Mouse (Mus musculus) limb, embryonic 12.5 days (tissue): ENCODE results near the gene Qsox2. TPM values are rescaled to one million over a fixed set of nuclear protein-coding genes. Genes with fewer than 3 reads are reported as not detected.

Source experiments
- ATAC-seq: fragments of 200-750 bp; cut with Nextera tagmentation; 2 replicates; pipeline ENCODE4 v1.8.0; 2017; ENCODE audit warnings: low read depth, moderate TSS enrichment; ENCODE audit not compliant: insufficient number of reproducible peaks, insufficient read depth, low FRiP score, low TSS enrichment
- H3K27ac ChIP-seq: fragments of 300-500 bp; sonication (generic); 2 replicates; pipeline ENCODE4 v1.5.1; 2016; ENCODE audit warnings: mild to moderate bottlenecking, moderate library complexity
- H3K27me3 ChIP-seq: fragments of 300-500 bp; sonication (generic); 2 replicates; pipeline ENCODE4 v1.6.1; 2016; ENCODE audit warnings: mild to moderate bottlenecking, moderate library complexity
- H3K36me3 ChIP-seq: fragments of 300-500 bp; sonication (generic); 2 replicates; pipeline ENCODE4 v1.6.1; 2016; ENCODE audit warnings: mild to moderate bottlenecking, moderate library complexity
- H3K4me1 ChIP-seq: fragments of 300-500 bp; sonication (generic); replicated peaks from 2 replicates; pipeline ENCODE4 v1.6.1; 2016
- H3K4me2 ChIP-seq: fragments of 300-500 bp; sonication (generic); 2 replicates; pipeline ENCODE4 v1.6.1; 2016; ENCODE audit warnings: mild to moderate bottlenecking, moderate library complexity
- H3K4me3 ChIP-seq: fragments of 300-500 bp; sonication (generic); replicated peaks from 2 replicates; pipeline ENCODE4 v1.5.1; 2016; ENCODE audit warnings: mild to moderate bottlenecking
- H3K9ac ChIP-seq: fragments of 300-500 bp; sonication (generic); replicated peaks from 2 replicates; pipeline ENCODE4 v1.6.1; 2016; ENCODE audit warnings: mild to moderate bottlenecking, moderate library complexity
- H3K9me3 ChIP-seq: fragments of 300-500 bp; sonication (generic); 2 replicates; pipeline ENCODE4 v1.6.1; 2016; ENCODE audit warnings: mild to moderate bottlenecking, moderate library complexity
- WGBS: fragments of 180-500 bp; shearing (Covaris S2); methylation state at CpG from one replicate; pipeline ENCODE4 v1.1.7; 2016; 5-methylcytosine and 5-hydroxymethylcytosine counted together
- polyA plus RNA-seq: library from polyadenylated mRNA; unstranded; fragments of >200 nt; fragmentation: Nextera tagmentation; extraction: Ambion mirVana; gene quantifications from 2 replicates; pipeline ENCODE4 v1.2.1, GENCODE M21; 2016

Gene Qsox2
- polyA plus RNA-seq, 1 experiment from 2014 or later = 16.1 TPM

GRCm38 (mm10) chr2:26254816-26255215 lies 17.5 kb upstream of the Qsox2 start:
- WGBS = 38% methylated on average over 4 of the region's 4 CpGs
- Histone ChIP-seq H3K4me2 (no peak overlapping the region), H3K27ac (no peak overlapping the region), H3K36me3 (no peaks in the 10 kb centered on the region), H3K9me3 (0 out of 2 replicates have a peak, but pooled peaks cover 2% of the 10 kb centered on the region), H3K4me1 (0 out of 2 replicates have a peak, but pooled peaks cover 7% of the 10 kb centered on the region), H3K27me3 (peaks cover 11% of the 10 kb centered on the region; the same call in 1 of the 2 replicates), H3K9ac (no peak overlapping the region), H3K4me3 (no peak overlapping the region)
- no peak for ATAC-seq

GRCm38 (mm10) chr2:26252514-26253206 lies 15.3 kb upstream of the Qsox2 start:
- H3K4me3 ChIP-seq = no peak overlapping the region
- H3K36me3 ChIP-seq = no peaks in the 10 kb centered on the region
- no peak overlapping the region for H3K9ac ChIP-seq
- ATAC-seq = no peak
- H3K27ac ChIP-seq = no peak overlapping the region
- 0 out of 2 replicates have a peak, but pooled peaks cover 2% of the 10 kb centered on the region for H3K9me3 ChIP-seq
- H3K27me3 ChIP-seq = peaks cover 8% of the 10 kb centered on the region; the same call in 1 of the 2 replicates
- 71% methylated on average over 8 of the region's 8 CpGs for WGBS
- H3K4me1 ChIP-seq = 0 out of 2 replicates have a peak, but pooled peaks cover 7% of the 10 kb centered on the region
- H3K4me2 ChIP-seq = no peak overlapping the region

GRCm38 (mm10) chr2:26247531-26247930 lies 10.2 kb upstream of the Qsox2 start:
- no peak for ATAC-seq
- 0 out of 2 replicates have a peak, but pooled peaks cover 2% of the 10 kb centered on the region for H3K9me3 ChIP-seq
- no peak overlapping the region for H3K4me3 ChIP-seq
- no peaks in the 10 kb centered on the region for H3K36me3 ChIP-seq
- WGBS = 58% methylated on average over 3 of the region's 3 CpGs
- H3K27me3 ChIP-seq = no peaks in the 10 kb centered on the region; the same call in 1 of the 2 replicates
- H3K27ac ChIP-seq = no peak overlapping the region
- no peak overlapping the region for H3K4me2 ChIP-seq
- no peaks in the 10 kb centered on the region for H3K4me1 ChIP-seq
- no peak overlapping the region for H3K9ac ChIP-seq

- Histone ChIP-seq H3K9me3 (no peaks in the 10 kb centered on the region), H3K36me3 (no peaks in the 10 kb centered on the region), H3K9ac (no peak overlapping the region), H3K4me1 (peaks cover 30% of the 10 kb centered on the region), H3K27me3 (no peaks in the 10 kb centered on the region), H3K4me2 (no peak overlapping the region), H3K27ac (no peak overlapping the region), H3K4me3 (no peak overlapping the region)
- 53% methylated on average over 3 of the region's 3 CpGs for WGBS
- ATAC-seq = no peak
Observed at GRCm38 (mm10) chr2:26240841-26241240, 3.5 kb upstream of the Qsox2 start.

GRCm38 (mm10) chr2:26240330-26240729 lies 3.0 kb upstream of the Qsox2 start:
- Histone ChIP-seq H3K4me2 (no peak overlapping the region), H3K4me3 (no peak overlapping the region), H3K36me3 (no peaks in the 10 kb centered on the region), H3K9ac (no peak overlapping the region), H3K4me1 (peaks cover 31% of the 10 kb centered on the region), H3K27me3 (no peaks in the 10 kb centered on the region), H3K27ac (no peak overlapping the region), H3K9me3 (no peaks in the 10 kb centered on the region)
- ATAC-seq = no peak
- 33% methylated on average over 9 of the region's 9 CpGs for WGBS

- no peaks in the 10 kb centered on the region for H3K9me3 ChIP-seq
- H3K4me1 ChIP-seq = peaks cover 31% of the 10 kb centered on the region
- H3K27ac ChIP-seq = peak overlapping the region; percentile 75
- H3K27me3 ChIP-seq = no peaks in the 10 kb centered on the region
- peak overlapping the region; percentile 89 for H3K4me3 ChIP-seq
- H3K9ac ChIP-seq = peak overlapping the region; percentile 74
- ATAC-seq = peak; percentile 70
- WGBS = under 1% methylated on average over 51 of the region's 51 CpGs
- H3K36me3 ChIP-seq = no peaks in the 10 kb centered on the region
- H3K4me2 ChIP-seq = peak overlapping the region; percentile 88
Observed at GRCm38 (mm10) chr2:26236681-26237289, 540 bp downstream of the Qsox2 start.

GRCm38 (mm10) chr2:26234771-26235170 lies 2.6 kb downstream of the Qsox2 start:
- Histone ChIP-seq H3K27me3 (no peaks in the 10 kb centered on the region), H3K4me3 (no peak overlapping the region), H3K9ac (no peak overlapping the region), H3K4me1 (peaks cover 18% of the 10 kb centered on the region), H3K27ac (no peak overlapping the region), H3K9me3 (no peaks in the 10 kb centered on the region), H3K4me2 (no peak overlapping the region), H3K36me3 (no peaks in the 10 kb centered on the region)
- no peak for ATAC-seq
- WGBS = 91% methylated on average over 2 of the region's 2 CpGs

- no peak for ATAC-seq
- Histone ChIP-seq H3K4me1 (peaks cover 13% of the 10 kb centered on the region), H3K4me3 (no peak overlapping the region), H3K36me3 (no peaks in the 10 kb centered on the region), H3K4me2 (no peak overlapping the region), H3K9ac (no peak overlapping the region), H3K27ac (no peak overlapping the region), H3K9me3 (no peaks in the 10 kb centered on the region), H3K27me3 (no peaks in the 10 kb centered on the region)
- 85% methylated on average over 5 of the region's 5 CpGs for WGBS
Observed at GRCm38 (mm10) chr2:26234253-26234652, 3.1 kb downstream of the Qsox2 start.

- 79% methylated on average over 3 of the region's 3 CpGs for WGBS
- H3K4me2 ChIP-seq = no peak overlapping the region
- no peak for ATAC-seq
Observed at GRCm38 (mm10) chr2:26231366-26231765, 6.0 kb downstream of the Qsox2 start.

GRCm38 (mm10) chr2:26230253-26230652 lies 7.1 kb downstream of the Qsox2 start:
- Histone ChIP-seq H3K4me1 (no peaks in the 10 kb centered on the region), H3K36me3 (peaks cover 3% of the 10 kb centered on the region; the same call in 1 of the 2 replicates), H3K27ac (no peak overlapping the region), H3K9ac (no peak overlapping the region), H3K4me2 (no peak overlapping the region), H3K9me3 (no peaks in the 10 kb centered on the region), H3K4me3 (no peak overlapping the region), H3K27me3 (no peaks in the 10 kb centered on the region)
- 38% methylated on average over 4 of the region's 4 CpGs for WGBS
- no peak for ATAC-seq

More at GRCm38 (mm10) chr2:26231366-26231765, 6.0 kb downstream of the Qsox2 start:
- Histone ChIP-seq H3K4me3 (no peak overlapping the region), H3K36me3 (no peaks in the 10 kb centered on the region), H3K27me3 (no peaks in the 10 kb centered on the region), H3K9me3 (no peaks in the 10 kb centered on the region), H3K9ac (no peak overlapping the region), H3K27ac (no peak overlapping the region), H3K4me1 (peaks cover 6% of the 10 kb centered on the region)

- Histone ChIP-seq H3K4me2 (no peak overlapping the region), H3K9me3 (no peaks in the 10 kb centered on the region), H3K27me3 (no peaks in the 10 kb centered on the region), H3K27ac (no peak overlapping the region), H3K4me1 (no peaks in the 10 kb centered on the region), H3K36me3 (peaks cover 23% of the 10 kb centered on the region), H3K4me3 (no peak overlapping the region), H3K9ac (no peak overlapping the region)
- WGBS = 66% methylated on average over 1 of the region's 1 CpGs
- ATAC-seq = 0 out of 2 replicates have a peak, but pooled peaks have one; percentile 26
Observed at GRCm38 (mm10) chr2:26227788-26228187, 9.5 kb downstream of the Qsox2 start.
